Mouse (Mus musculus) small intestine, adult 2 months (tissue): ENCODE results near the gene Nipal4. TPM values are rescaled to one million over a fixed set of nuclear protein-coding genes. Genes with fewer than 3 reads are reported as not detected.

Source experiments
- H3K27ac ChIP-seq: fragments of 200-500 bp; 2 replicates; pipeline ENCODE4 v1.5.1; 2012; ENCODE audit warnings: low read depth, low read length, control low read depth, inconsistent platforms; ENCODE audit not compliant: insufficient read depth
- H3K27me3 ChIP-seq: fragments of 200-500 bp; 2 replicates; pipeline ENCODE4 v1.6.1; 2012; ENCODE audit warnings: mild to moderate bottlenecking, moderate library complexity, low read length, inconsistent platforms; ENCODE audit not compliant: control insufficient read depth, insufficient read depth
- H3K36me3 ChIP-seq: fragments of 200-500 bp; 2 replicates; pipeline ENCODE4 v1.6.1; 2012; ENCODE audit warnings: mild to moderate bottlenecking, low read length, control low read depth, inconsistent platforms; ENCODE audit not compliant: control insufficient read depth, insufficient read depth
- H3K4me1 ChIP-seq: fragments of 200-500 bp; 2 replicates; pipeline ENCODE4 v1.6.1; 2012; ENCODE audit warnings: low read length, inconsistent platforms, mixed read lengths; ENCODE audit not compliant: control insufficient read depth, insufficient read depth, insufficient read length
- H3K4me3 ChIP-seq: fragments of 200-500 bp; 2 replicates; pipeline ENCODE4 v1.5.1; 2012; ENCODE audit warnings: low read depth, mild to moderate bottlenecking, control low read depth, inconsistent platforms, low read length, moderate library complexity
- CTCF ChIP-seq: fragments of 200-500 bp; IDR thresholded peaks from 2 replicates; pipeline ENCODE4 v1.5.1; 2012; ENCODE audit warnings: low read depth, mild to moderate bottlenecking, control low read depth, inconsistent platforms, low read length, moderate library complexity, mixed read lengths; ENCODE audit not compliant: insufficient replicate concordance, insufficient read length; ENCODE audit errors: extremely low read depth
- POLR2A ChIP-seq: fragments of 200-500 bp; IDR thresholded peaks from 2 replicates; pipeline ENCODE4 v1.6.1; 2012; ENCODE audit warnings: low read depth, mild to moderate bottlenecking, control low read depth, inconsistent platforms, low read length, moderate library complexity
- WGBS: fragments of 180-500 bp; shearing (Covaris S2); methylation state at CpG from one replicate; pipeline ENCODE4 v1.1.7; 2018; 5-methylcytosine and 5-hydroxymethylcytosine counted together
- polyA plus RNA-seq: library from polyadenylated mRNA; depleted of rRNA; stranded (reverse); fragments of >200 nt; gene quantifications from 2 replicates; pipeline ENCODE4 v1.2.3, GENCODE M21; 2012; rRNA removed

Nipal4 gene
- polyA plus RNA-seq, 1 experiment, result 0.49 TPM

- Histone ChIP-seq H3K27me3 (no peaks in the 10 kb centered on the region), H3K36me3 (no peaks in the 10 kb centered on the region), H3K27ac (no peak overlapping the region), H3K4me3 (no peak overlapping the region), H3K4me1 (no peaks in the 10 kb centered on the region)
- no peak for TF ChIP-seq POLR2A
- TF ChIP-seq CTCF, result no peak
- WGBS, result 83% methylated on average over 1 of the region's 1 CpGs
Measured at GRCm38 (mm10) chr11:46107046-46107445, 59.3 kb downstream of the Nipal4 start.

GRCm38 (mm10) chr11:46102107-46102506, 64.2 kb downstream of the Nipal4 start:
- H3K4me1 ChIP-seq, result no peaks in the 10 kb centered on the region
- no peak overlapping the region for H3K4me3 ChIP-seq
- peaks cover 3% of the 10 kb centered on the region; the same call in 1 of the 2 replicates for H3K36me3 ChIP-seq
- no peak overlapping the region for H3K27ac ChIP-seq
- TF ChIP-seq POLR2A (no peak), CTCF (no peak)
- WGBS, result 66% methylated on average over 6 of the region's 6 CpGs
- no peaks in the 10 kb centered on the region for H3K27me3 ChIP-seq

Other genes starting within 250 kb of the Nipal4 start
- gene Lsm11, start 221.6 kb downstream of the Nipal4 start, polyA plus RNA-seq, result 2.1 and 3.1 TPM in 2 replicates
- gene Thg1l, start 211.0 kb downstream of the Nipal4 start, polyA plus RNA-seq, result 1.6 and 2.4 TPM in 2 replicates
- 0.11 and 0.17 TPM in 2 replicates for gene Sox30, start 186.2 kb downstream of the Nipal4 start, polyA plus RNA-seq
- gene Gm12166, start 114.2 kb downstream of the Nipal4 start, polyA plus RNA-seq, result 12.6 and 25.3 TPM in 2 replicates
- gene Adam19, start 110.5 kb downstream of the Nipal4 start, polyA plus RNA-seq, result 4.4 and 6.8 TPM in 2 replicates
- not detected in 2 replicates for gene Fndc9, start 69.0 kb upstream of the Nipal4 start, polyA plus RNA-seq
- 3.3 and 3.8 TPM in 2 replicates for gene Cyfip2, start 146.4 kb upstream of the Nipal4 start, polyA plus RNA-seq
- gene Itk, start 223.0 kb upstream of the Nipal4 start, polyA plus RNA-seq, result 0.52 and 1.1 TPM in 2 replicates
- gene Fam71b, start 230.1 kb upstream of the Nipal4 start, polyA plus RNA-seq, result 0.33 and 0.38 TPM in 2 replicates